Mouse (Mus musculus) embryonic facial prominence, embryonic 15.5 days (tissue): ENCODE data around the gene Ube2o. TPM values are rescaled to one million over a fixed set of nuclear protein-coding genes. Genes with fewer than 3 reads are reported as not detected.

Experiments
- ATAC-seq: fragments of 200-750 bp; cut with Nextera tagmentation; 2 replicates; pipeline ENCODE4 v1.8.0; 2017; ENCODE audit warnings: low read depth, moderate TSS enrichment; ENCODE audit not compliant: insufficient number of reproducible peaks, low FRiP score, low TSS enrichment
- H3K27ac ChIP-seq: fragments of 300-500 bp; sonication (generic); replicated peaks from 2 replicates; pipeline ENCODE4 v1.5.1; 2015; ENCODE audit warnings: mild to moderate bottlenecking, inconsistent platforms
- H3K27me3 ChIP-seq: fragments of 300-500 bp; sonication (generic); 2 replicates; pipeline ENCODE4 v1.6.1; 2015; ENCODE audit warnings: inconsistent platforms
- H3K36me3 ChIP-seq: fragments of 300-500 bp; sonication (generic); 2 replicates; pipeline ENCODE4 v1.6.1; 2015; ENCODE audit warnings: mild to moderate bottlenecking, inconsistent platforms
- H3K4me1 ChIP-seq: fragments of 300-500 bp; sonication (generic); 2 replicates; pipeline ENCODE4 v1.6.1; 2015; ENCODE audit warnings: inconsistent platforms
- H3K4me2 ChIP-seq: fragments of 300-500 bp; sonication (generic); replicated peaks from 2 replicates; pipeline ENCODE4 v1.6.1; 2015; ENCODE audit warnings: mild to moderate bottlenecking, inconsistent platforms
- H3K4me3 ChIP-seq: fragments of 300-500 bp; sonication (generic); replicated peaks from 2 replicates; pipeline ENCODE4 v1.5.1; 2015; ENCODE audit warnings: mild to moderate bottlenecking, inconsistent platforms
- H3K9ac ChIP-seq: fragments of 300-500 bp; sonication (generic); 2 replicates; pipeline ENCODE4 v1.6.1; 2015; ENCODE audit warnings: inconsistent platforms
- H3K9me3 ChIP-seq: fragments of 300-500 bp; sonication (generic); replicated peaks from 2 replicates; pipeline ENCODE4 v1.6.1; 2016; ENCODE audit warnings: inconsistent platforms
- WGBS: fragments of 180-500 bp; shearing (Covaris S2); methylation state at CpG from one replicate; pipeline ENCODE4 v1.1.7; 2015; 5-methylcytosine and 5-hydroxymethylcytosine counted together
- polyA plus RNA-seq: library from polyadenylated mRNA; unstranded; fragments of >200 nt; fragmentation: Nextera tagmentation; extraction: Ambion mirVana; gene quantifications from 2 replicates; pipeline ENCODE4 v1.2.1, GENCODE M21; 2015

Ube2o gene
- polyA plus RNA-seq, 1 experiment from 2014 or later = 14.2 TPM

- Histone ChIP-seq H3K36me3 (peaks cover 11% of the 10 kb centered on the region), H3K4me2 (peak overlapping the region; percentile 99), H3K4me1 (peaks cover 42% of the 10 kb centered on the region), H3K9ac (peak overlapping the region; percentile 42), H3K4me3 (peak overlapping the region; percentile 61), H3K27ac (peak overlapping the region; percentile 76), H3K9me3 (no peaks in the 10 kb centered on the region), H3K27me3 (peaks cover 44% of the 10 kb centered on the region)
- ATAC-seq = peak; percentile 31
- under 1% methylated on average over 63 of the region's 63 CpGs for WGBS
Measured at GRCm38 (mm10) chr11:116533341-116534153, 47.7 kb downstream of the Ube2o start.

DNA sequence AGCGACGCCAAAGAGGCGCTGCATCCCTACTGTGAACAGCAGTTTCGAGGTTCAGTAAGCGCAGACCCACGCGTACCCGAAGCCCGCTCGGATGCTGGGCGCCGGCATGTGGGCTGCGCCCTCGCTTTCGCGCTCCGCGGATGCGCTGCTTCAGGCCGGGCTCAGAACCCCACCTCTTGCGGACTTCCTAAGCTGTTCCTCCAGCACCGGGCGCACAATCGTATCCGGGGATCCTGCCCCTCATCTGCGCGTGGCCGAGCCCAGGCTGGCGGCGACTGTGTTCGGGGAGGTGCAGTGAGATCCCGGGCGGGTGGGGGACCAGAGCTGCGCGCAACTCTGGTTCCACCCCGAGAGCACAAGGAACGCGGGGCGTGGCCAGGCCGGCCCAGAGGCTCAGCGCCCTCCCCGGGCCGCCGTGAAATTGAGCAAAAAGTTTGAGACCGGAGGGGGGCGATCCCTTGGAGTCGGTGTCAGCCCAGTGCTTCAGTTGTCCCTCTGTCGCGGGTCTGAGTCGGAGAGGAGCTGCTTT, 48.4 kb downstream of the Ube2o start:
- no peaks in the 10 kb centered on the region for H3K9me3 ChIP-seq
- H3K27ac ChIP-seq = peak overlapping the region; percentile 76
- H3K36me3 ChIP-seq = peaks cover 5% of the 10 kb centered on the region; the same call in 1 of the 2 replicates
- peak overlapping the region; percentile 42 for H3K9ac ChIP-seq
- H3K4me2 ChIP-seq = peak overlapping the region; percentile 99
- peak overlapping the region; percentile 61 for H3K4me3 ChIP-seq
- ATAC-seq = peak; percentile 66
- peaks cover 42% of the 10 kb centered on the region for H3K4me1 ChIP-seq
- peaks cover 44% of the 10 kb centered on the region for H3K27me3 ChIP-seq
- 0% methylated on average over 50 of the region's 50 CpGs for WGBS

GRCm38 (mm10) chr11:116532262-116532809, 48.9 kb downstream of the Ube2o start:
- H3K9me3 ChIP-seq = no peaks in the 10 kb centered on the region
- H3K4me3 ChIP-seq = peak overlapping the region; percentile 61
- H3K9ac ChIP-seq = peak overlapping the region; percentile 42
- H3K4me1 ChIP-seq = peaks cover 42% of the 10 kb centered on the region
- peak overlapping the region; percentile 76 for H3K27ac ChIP-seq
- peak overlapping the region; percentile 99 for H3K4me2 ChIP-seq
- 0% methylated on average over 30 of the region's 30 CpGs for WGBS
- no peak for ATAC-seq
- H3K27me3 ChIP-seq = peaks cover 44% of the 10 kb centered on the region
- H3K36me3 ChIP-seq = peaks cover 4% of the 10 kb centered on the region; the same call in 1 of the 2 replicates

- Histone ChIP-seq H3K4me1 (peaks cover 42% of the 10 kb centered on the region), H3K36me3 (peaks cover 4% of the 10 kb centered on the region; the same call in 1 of the 2 replicates), H3K4me3 (peak overlapping the region; percentile 61), H3K4me2 (peak overlapping the region; percentile 99), H3K9me3 (no peaks in the 10 kb centered on the region), H3K27me3 (peaks cover 44% of the 10 kb centered on the region), H3K9ac (peak overlapping the region; percentile 13; the same call in 1 of the 2 replicates), H3K27ac (0 out of 2 replicates have a peak overlapping the region, but pooled peaks have one; percentile 76)
- ATAC-seq = no peak
- WGBS = under 1% methylated on average over 45 of the region's 48 CpGs
Measured at GRCm38 (mm10) chr11:116531371-116532191, 49.7 kb downstream of the Ube2o start.

GRCm38 (mm10) chr11:116530187-116531147, 50.8 kb downstream of the Ube2o start, which contains the start of gene Sphk1:
Sphk1 (plus strand) TSS chr11:116530925.
- peak within 1 kb of the TSS; percentile 61 for H3K4me3 ChIP-seq
- peaks cover 42% of the 10 kb centered on the region for H3K4me1 ChIP-seq
- 32% methylated on average over 11 of the region's 11 CpGs for WGBS
- H3K27me3 ChIP-seq = peaks cover 44% of the 10 kb centered on the region
- H3K9ac ChIP-seq = peak within 1 kb of the TSS; percentile 13; the same call in 1 of the 2 replicates
- peak within 1 kb of the TSS; percentile 99 for H3K4me2 ChIP-seq
- H3K36me3 ChIP-seq = no peaks in the 10 kb centered on the region
- 0 out of 2 replicates have a peak within 1 kb of the TSS, but pooled peaks have one; percentile 76 for H3K27ac ChIP-seq
- H3K9me3 ChIP-seq = no peaks in the 10 kb centered on the region
- ATAC-seq = no peak

GRCm38 (mm10) chr11:116528636-116529320, 52.5 kb downstream of the Ube2o start:
- H3K36me3 ChIP-seq = no peaks in the 10 kb centered on the region
- no peak overlapping the region for H3K27ac ChIP-seq
- H3K9me3 ChIP-seq = no peaks in the 10 kb centered on the region
- H3K4me3 ChIP-seq = no peak overlapping the region
- H3K4me2 ChIP-seq = no peak overlapping the region
- 69% methylated on average over 8 of the region's 8 CpGs for WGBS
- no peak for ATAC-seq
- H3K9ac ChIP-seq = no peak overlapping the region
- H3K27me3 ChIP-seq = peaks cover 36% of the 10 kb centered on the region
- H3K4me1 ChIP-seq = peaks cover 44% of the 10 kb centered on the region

GRCm38 (mm10) chr11:116523699-116524189, 57.5 kb downstream of the Ube2o start:
- Histone ChIP-seq H3K4me3 (no peak overlapping the region), H3K4me2 (0 out of 2 replicates have a peak overlapping the region, but pooled peaks have one; percentile 10), H3K27ac (peak overlapping the region; percentile 82), H3K9me3 (no peaks in the 10 kb centered on the region), H3K36me3 (no peaks in the 10 kb centered on the region), H3K4me1 (peaks cover 18% of the 10 kb centered on the region), H3K27me3 (no peaks in the 10 kb centered on the region), H3K9ac (no peak overlapping the region)
- 32% methylated on average over 5 of the region's 5 CpGs for WGBS
- ATAC-seq = peak; percentile 81

GRCm38 (mm10) chr11:116522886-116523698, 58.2 kb downstream of the Ube2o start:
- H3K36me3 ChIP-seq = no peaks in the 10 kb centered on the region
- 0 out of 2 replicates have a peak overlapping the region, but pooled peaks have one; percentile 10 for H3K4me2 ChIP-seq
- 37% methylated on average over 16 of the region's 16 CpGs for WGBS
- H3K9me3 ChIP-seq = no peaks in the 10 kb centered on the region
- no peak overlapping the region for H3K4me3 ChIP-seq
- H3K9ac ChIP-seq = no peak overlapping the region
- peaks cover 23% of the 10 kb centered on the region for H3K4me1 ChIP-seq
- peak overlapping the region; percentile 82 for H3K27ac ChIP-seq
- H3K27me3 ChIP-seq = no peaks in the 10 kb centered on the region
- no peak for ATAC-seq

DNA sequence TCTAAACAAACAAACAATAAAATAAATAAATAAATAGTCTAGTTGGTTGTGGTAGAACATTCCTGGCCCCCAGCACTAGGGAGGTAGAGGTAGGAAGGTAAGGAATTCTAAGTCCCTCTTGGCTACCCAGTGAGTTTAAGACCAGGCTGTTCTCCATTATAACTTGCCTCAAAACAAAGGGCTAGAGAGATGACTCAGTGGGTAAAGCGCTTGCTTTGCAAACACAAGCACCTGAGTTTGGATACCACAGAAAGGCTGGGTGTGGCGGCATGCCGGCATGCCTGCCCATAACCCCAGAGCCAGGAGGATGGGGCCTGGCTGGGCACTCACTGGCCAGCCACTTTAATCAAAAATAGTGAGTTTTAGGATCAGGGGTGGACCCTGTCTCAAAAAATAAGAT, 59.2 kb downstream of the Ube2o start:
- peaks cover 28% of the 10 kb centered on the region for H3K4me1 ChIP-seq
- 87% methylated on average over 3 of the region's 3 CpGs for WGBS

More for the DNA sequence above, 59.2 kb downstream of the Ube2o start:
- Histone ChIP-seq H3K9me3 (no peaks in the 10 kb centered on the region), H3K36me3 (no peaks in the 10 kb centered on the region), H3K9ac (no peak overlapping the region), H3K4me3 (no peak overlapping the region), H3K27me3 (no peaks in the 10 kb centered on the region), H3K4me2 (no peak overlapping the region), H3K27ac (no peak overlapping the region)
- ATAC-seq = no peak
